Mouse (Mus musculus) hindbrain, embryonic 14.5 days (tissue): ENCODE results near the gene Tmtc2. TPM values are rescaled to one million over a fixed set of nuclear protein-coding genes. Genes with fewer than 3 reads are reported as not detected.

Experiments used
- ATAC-seq: fragments of 200-750 bp; cut with Nextera tagmentation; 2 replicates; pipeline ENCODE4 v1.8.0; 2017; ENCODE audit warnings: moderate number of reproducible peaks, mild to moderate bottlenecking, moderate TSS enrichment, moderate library complexity; ENCODE audit not compliant: low FRiP score
- DNase-seq: peaks from one replicate; pipeline ENCODE4 v3.0.0-alpha.2; 2015; ENCODE audit warnings: low spot score
- H3K27ac ChIP-seq: fragments of 300-500 bp; sonication (generic); 2 replicates; pipeline ENCODE4 v1.5.1; 2014; ENCODE audit warnings: mild to moderate bottlenecking, moderate library complexity
- H3K27me3 ChIP-seq: fragments of 300-500 bp; sonication (generic); 2 replicates; pipeline ENCODE4 v1.6.1; 2014; ENCODE audit warnings: mild to moderate bottlenecking, low read length, mixed read lengths; ENCODE audit not compliant: control insufficient read depth, insufficient read depth
- H3K36me3 ChIP-seq: fragments of 300-500 bp; sonication (generic); replicated peaks from 2 replicates; pipeline ENCODE4 v1.6.1; 2014; ENCODE audit not compliant: control insufficient read depth, insufficient read depth
- H3K4me1 ChIP-seq: fragments of 300-500 bp; sonication (generic); replicated peaks from 2 replicates; pipeline ENCODE4 v1.6.1; 2014; ENCODE audit warnings: antibody characterized with exemption, low read length, mixed read lengths; ENCODE audit not compliant: control insufficient read depth, insufficient read depth
- H3K4me2 ChIP-seq: fragments of 300-500 bp; sonication (generic); replicated peaks from 2 replicates; pipeline ENCODE4 v1.6.1; 2014; ENCODE audit warnings: mild to moderate bottlenecking, moderate library complexity
- H3K4me3 ChIP-seq: fragments of 300-500 bp; sonication (generic); replicated peaks from 2 replicates; pipeline ENCODE4 v1.5.1; 2014; ENCODE audit warnings: mild to moderate bottlenecking, low read length
- H3K9ac ChIP-seq: fragments of 300-500 bp; sonication (generic); 2 replicates; pipeline ENCODE4 v1.6.1; 2014
- H3K9me3 ChIP-seq: fragments of 300-500 bp; sonication (generic); 2 replicates; pipeline ENCODE4 v1.6.1; 2016; ENCODE audit warnings: low read length; ENCODE audit not compliant: control insufficient read depth
- WGBS: fragments of 180-500 bp; shearing (Covaris S2); extraction: QIAGEN DNeasy Blood & Tissue Kit; methylation state at CpG from one replicate; pipeline ENCODE4 v1.1.7; 2014; 5-methylcytosine and 5-hydroxymethylcytosine counted together
- polyA plus RNA-seq: library from polyadenylated mRNA; unstranded; fragments of >200 nt; fragmentation: Nextera tagmentation; extraction: Ambion mirVana; gene quantifications from 2 replicates; pipeline ENCODE4 v1.2.1, GENCODE M21; 2014

The Tmtc2 gene
- polyA plus RNA-seq, 1 experiment from 2014 or later, result 7.3 TPM

- Histone ChIP-seq H3K9ac (no peak overlapping the region), H3K9me3 (no peaks in the 10 kb centered on the region), H3K4me2 (no peak overlapping the region), H3K4me1 (no peaks in the 10 kb centered on the region), H3K27me3 (no peaks in the 10 kb centered on the region), H3K4me3 (no peak overlapping the region), H3K27ac (no peak overlapping the region), H3K36me3 (no peaks in the 10 kb centered on the region)
- WGBS, result 87% methylated on average over 5 of the region's 5 CpGs
- no peak for DNase-seq
- no peak for ATAC-seq
Observed at GRCm38 (mm10) chr10:105186636-105187035, 387.6 kb downstream of the Tmtc2 start.

- Histone ChIP-seq H3K4me3 (no peak overlapping the region), H3K9me3 (no peaks in the 10 kb centered on the region), H3K4me1 (no peaks in the 10 kb centered on the region), H3K4me2 (no peak overlapping the region), H3K36me3 (no peaks in the 10 kb centered on the region), H3K27me3 (no peaks in the 10 kb centered on the region), H3K27ac (no peak overlapping the region), H3K9ac (no peak overlapping the region)
- WGBS, result 92% methylated on average over 5 of the region's 5 CpGs
- no peak for ATAC-seq
- DNase-seq, result no peak
Observed at GRCm38 (mm10) chr10:105168443-105169102, 405.7 kb downstream of the Tmtc2 start.

GRCm38 (mm10) chr10:105165291-105165690 is 409.0 kb downstream of the Tmtc2 start:
- Histone ChIP-seq H3K36me3 (no peaks in the 10 kb centered on the region), H3K9me3 (no peaks in the 10 kb centered on the region), H3K4me2 (no peak overlapping the region), H3K9ac (no peak overlapping the region), H3K27me3 (no peaks in the 10 kb centered on the region), H3K27ac (no peak overlapping the region), H3K4me3 (no peak overlapping the region), H3K4me1 (no peaks in the 10 kb centered on the region)
- ATAC-seq, result no peak
- WGBS, result 88% methylated on average over 5 of the region's 5 CpGs
- no peak for DNase-seq

- Histone ChIP-seq H3K27me3 (no peaks in the 10 kb centered on the region), H3K4me1 (no peaks in the 10 kb centered on the region), H3K36me3 (no peaks in the 10 kb centered on the region), H3K9me3 (no peaks in the 10 kb centered on the region), H3K4me2 (no peak overlapping the region), H3K27ac (no peak overlapping the region), H3K9ac (no peak overlapping the region), H3K4me3 (no peak overlapping the region)
- DNase-seq, result no peak
- ATAC-seq, result no peak
Observed at GRCm38 (mm10) chr10:105153789-105154188, 420.5 kb downstream of the Tmtc2 start.

- H3K9me3 ChIP-seq, result no peaks in the 10 kb centered on the region
- WGBS, result 60% methylated on average over 4 of the region's 4 CpGs
- no peaks in the 10 kb centered on the region for H3K36me3 ChIP-seq
- H3K4me1 ChIP-seq, result no peaks in the 10 kb centered on the region
- H3K4me3 ChIP-seq, result no peak overlapping the region
- ATAC-seq (no peak), DNase-seq (no peak)
- no peak overlapping the region for H3K27ac ChIP-seq
- H3K9ac ChIP-seq, result no peak overlapping the region
- no peaks in the 10 kb centered on the region for H3K27me3 ChIP-seq
- no peak overlapping the region for H3K4me2 ChIP-seq
Observed at GRCm38 (mm10) chr10:105144382-105144781, 429.9 kb downstream of the Tmtc2 start.

GRCm38 (mm10) chr10:105142201-105142600 is 432.1 kb downstream of the Tmtc2 start:
- no peak for DNase-seq
- WGBS, result 90% methylated on average over 3 of the region's 3 CpGs
- Histone ChIP-seq H3K4me2 (no peak overlapping the region), H3K4me3 (no peak overlapping the region), H3K4me1 (no peaks in the 10 kb centered on the region), H3K27ac (no peak overlapping the region), H3K27me3 (no peaks in the 10 kb centered on the region), H3K9ac (no peak overlapping the region), H3K36me3 (no peaks in the 10 kb centered on the region), H3K9me3 (no peaks in the 10 kb centered on the region)
- ATAC-seq, result no peak
